Mouse (Mus musculus) cerebellum, postnatal 25 days (tissue): ENCODE results near the gene Pcdh10.

Experiments used
- DNase-seq, 2 experiments: peaks; one replicate each; pipeline ENCODE4 v3.0.0; 2021; ENCODE audit warnings: mixed read lengths in 2 of 2

Gene Pcdh10

DNA sequence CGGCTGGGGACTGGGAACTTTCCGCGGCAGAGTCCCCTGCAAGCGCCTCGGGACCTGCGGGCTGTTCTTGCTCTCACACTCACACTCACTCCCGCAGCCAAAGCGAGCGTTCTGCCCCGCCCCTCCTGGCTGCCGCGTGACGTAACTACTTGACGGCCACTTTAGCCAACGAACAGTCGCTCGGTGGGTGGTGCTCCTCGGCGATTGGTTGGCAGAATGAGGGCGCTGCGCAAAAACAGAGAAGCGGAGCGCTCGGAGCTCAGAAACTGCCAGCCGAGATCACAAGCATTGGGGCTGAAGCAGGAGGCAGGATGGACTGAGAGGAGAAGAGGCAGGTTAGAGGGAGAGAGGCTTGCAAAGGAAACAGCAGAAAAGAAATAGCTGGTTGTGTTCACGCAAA is at the start of gene Pcdh10:
Pcdh10 (plus strand) TSS at position 254 of the 400 bp plus-strand sequence.
- DNase-seq: peak; percentile 98 to 99

DNA sequence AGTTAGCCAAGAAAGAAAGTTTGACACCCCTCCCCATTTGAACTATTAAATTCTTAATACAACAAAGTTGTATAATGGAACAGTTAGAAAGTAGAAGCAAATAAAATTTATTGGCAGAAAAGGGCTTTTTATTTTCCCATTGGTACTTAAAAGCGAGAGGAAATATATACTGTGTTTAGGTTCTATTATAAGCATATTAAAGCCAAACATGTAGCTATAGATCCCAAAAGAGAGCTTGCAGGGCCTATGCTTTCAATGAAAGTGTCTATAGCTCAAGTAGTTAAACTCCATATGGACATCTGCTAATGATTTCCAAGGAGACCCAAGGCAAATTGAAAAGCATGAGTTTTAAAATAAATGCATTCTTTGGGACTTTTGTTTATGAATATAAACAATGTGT is 22.3 kb upstream of the Pcdh10 start:
- no peak for DNase-seq

DNA sequence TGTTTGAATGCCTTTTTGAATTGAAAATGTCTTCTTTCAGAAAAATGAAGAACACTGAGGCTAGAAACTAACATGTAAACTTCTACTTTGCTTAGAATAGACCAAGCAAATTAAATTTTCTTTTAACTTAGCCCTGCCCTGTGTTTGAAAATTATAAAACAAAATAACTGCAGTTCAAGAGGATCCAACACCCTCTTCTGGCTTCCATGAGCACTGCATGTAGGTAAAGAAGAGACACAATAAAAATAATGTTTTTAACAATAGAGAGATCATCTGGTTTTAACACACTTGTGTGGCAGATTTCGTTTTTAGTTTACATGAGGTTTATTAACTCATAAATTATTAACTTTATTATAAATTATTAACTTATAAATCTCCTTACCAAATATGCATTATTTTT is 9.2 kb upstream of the Pcdh10 start:
- no peak for DNase-seq

DNA sequence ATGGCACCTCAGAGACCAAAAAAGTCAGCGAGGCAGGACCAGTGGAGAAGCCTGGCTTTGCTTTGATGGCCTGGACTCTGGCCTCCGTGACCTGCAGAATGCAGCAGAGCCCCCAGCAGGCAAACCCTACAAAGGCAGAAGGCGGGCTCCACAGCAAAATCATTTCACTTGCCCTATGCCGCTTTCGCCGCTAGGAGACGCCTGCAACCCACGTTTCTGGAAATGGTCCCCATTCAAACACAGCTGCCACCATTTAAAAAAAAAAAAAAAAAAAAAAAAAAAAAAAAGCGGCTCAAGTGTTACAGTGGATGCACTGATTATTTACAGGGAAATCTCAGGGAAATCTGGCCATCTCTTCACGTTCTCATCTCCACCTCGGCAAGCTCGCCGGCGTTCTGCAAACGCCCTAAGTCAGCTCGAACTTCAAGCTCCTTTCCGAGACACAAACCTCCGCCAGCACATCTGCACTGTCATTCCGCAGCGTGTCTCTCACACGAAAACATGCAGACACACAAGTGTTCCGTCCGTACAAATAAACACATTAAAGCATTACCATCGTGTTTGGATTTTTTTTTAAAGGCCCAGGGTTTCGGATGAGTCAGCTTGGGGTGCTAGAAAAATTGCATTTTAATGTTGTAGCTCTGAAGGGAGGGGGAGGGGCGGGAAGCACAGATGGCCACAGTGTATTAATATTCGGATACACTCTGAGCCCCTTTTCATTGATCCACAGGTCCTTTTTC is 2.3 kb upstream of the Pcdh10 start:
- DNase-seq: peak; percentile 81 to 86

DNA sequence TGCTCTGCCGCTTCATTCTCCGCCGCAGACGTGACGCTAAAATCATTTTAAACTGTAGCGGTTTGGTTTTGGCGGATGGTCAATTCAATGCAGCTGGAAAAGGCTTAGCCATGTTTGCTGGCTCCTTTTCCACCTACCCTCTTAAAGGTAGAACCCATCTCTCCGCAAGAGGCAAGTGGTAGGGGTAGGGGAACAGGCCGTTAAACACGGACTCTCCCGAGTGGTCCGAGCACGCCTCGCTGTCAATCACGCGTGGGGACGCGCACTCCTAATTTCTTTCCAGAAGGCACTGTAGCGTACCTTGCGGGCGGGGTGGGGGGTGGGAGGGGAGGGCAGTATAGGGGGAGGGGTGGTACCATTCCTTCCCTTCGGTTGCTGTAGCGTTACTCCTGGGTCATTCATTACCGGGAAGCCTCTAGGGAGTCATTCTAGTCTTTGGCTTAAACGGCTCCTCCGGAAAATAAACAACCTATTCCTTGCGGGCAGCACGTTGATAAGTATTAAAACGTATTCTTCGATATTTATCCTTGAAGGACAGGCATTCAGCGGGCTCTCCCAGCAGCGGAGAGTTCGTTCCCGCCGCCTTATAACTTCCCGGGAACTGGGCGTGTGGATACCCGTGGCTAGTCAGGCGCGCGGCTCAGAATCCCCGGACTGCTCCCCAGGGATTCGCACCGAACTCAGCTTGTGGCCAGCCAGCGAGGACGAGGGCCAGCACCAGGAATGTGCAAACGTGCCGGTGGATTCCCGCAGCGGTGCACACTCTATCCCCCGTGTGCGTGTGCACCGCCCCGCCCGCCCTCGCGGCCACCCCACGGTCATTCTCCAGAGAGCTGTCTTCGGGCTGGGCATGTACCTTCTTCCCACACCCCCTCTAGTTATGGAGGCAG is 1.5 kb upstream of the Pcdh10 start:
- DNase-seq: peak; percentile 59 to 64

DNA sequence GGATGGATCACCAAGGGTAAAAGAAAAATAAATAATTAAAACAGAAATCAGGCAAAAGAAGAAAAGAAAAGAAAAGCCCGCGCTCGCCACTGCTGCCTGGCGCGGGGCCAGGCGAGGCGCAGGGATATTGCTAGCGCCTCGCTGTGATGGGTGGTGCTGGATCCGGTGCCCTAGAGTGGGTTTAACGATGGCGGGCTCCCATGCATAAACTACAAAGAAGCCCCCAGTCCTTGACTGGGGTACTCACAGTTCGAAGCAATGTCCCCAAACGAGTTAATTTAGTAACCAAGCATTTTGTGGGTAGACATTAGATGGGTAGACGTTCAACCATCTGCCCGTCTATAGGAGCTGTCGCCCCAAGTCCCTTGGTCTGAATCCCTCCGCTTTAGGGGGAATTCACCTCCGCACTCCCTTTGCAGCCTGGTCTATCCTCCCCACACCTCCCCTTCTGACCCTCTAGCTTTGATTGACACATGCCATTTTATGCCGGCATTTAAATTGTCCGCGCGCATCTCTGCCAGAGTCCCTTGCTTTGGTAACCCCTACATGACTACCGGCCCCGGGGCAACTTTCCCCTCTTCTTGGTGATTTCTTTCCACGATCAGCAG is 703 bp upstream of the Pcdh10 start:
- DNase-seq: peak; percentile 64 to 68

DNA sequence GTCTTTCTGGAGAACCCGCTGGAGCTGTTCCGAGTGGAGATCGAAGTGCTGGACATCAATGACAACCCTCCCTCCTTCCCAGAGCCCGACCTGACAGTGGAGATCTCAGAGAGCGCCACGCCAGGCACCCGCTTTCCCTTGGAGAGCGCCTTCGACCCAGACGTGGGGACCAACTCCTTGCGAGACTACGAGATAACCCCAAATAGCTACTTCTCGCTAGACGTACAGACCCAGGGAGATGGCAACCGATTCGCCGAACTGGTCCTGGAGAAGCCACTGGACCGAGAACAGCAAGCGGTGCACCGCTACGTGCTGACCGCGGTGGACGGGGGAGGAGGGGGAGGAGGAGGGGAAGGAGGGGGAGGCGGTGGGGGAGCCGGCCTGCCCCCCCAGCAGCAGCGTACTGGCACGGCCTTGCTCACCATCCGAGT is 1.4 kb downstream of the Pcdh10 start:
- peak; percentile 42 to 46 for DNase-seq

DNA sequence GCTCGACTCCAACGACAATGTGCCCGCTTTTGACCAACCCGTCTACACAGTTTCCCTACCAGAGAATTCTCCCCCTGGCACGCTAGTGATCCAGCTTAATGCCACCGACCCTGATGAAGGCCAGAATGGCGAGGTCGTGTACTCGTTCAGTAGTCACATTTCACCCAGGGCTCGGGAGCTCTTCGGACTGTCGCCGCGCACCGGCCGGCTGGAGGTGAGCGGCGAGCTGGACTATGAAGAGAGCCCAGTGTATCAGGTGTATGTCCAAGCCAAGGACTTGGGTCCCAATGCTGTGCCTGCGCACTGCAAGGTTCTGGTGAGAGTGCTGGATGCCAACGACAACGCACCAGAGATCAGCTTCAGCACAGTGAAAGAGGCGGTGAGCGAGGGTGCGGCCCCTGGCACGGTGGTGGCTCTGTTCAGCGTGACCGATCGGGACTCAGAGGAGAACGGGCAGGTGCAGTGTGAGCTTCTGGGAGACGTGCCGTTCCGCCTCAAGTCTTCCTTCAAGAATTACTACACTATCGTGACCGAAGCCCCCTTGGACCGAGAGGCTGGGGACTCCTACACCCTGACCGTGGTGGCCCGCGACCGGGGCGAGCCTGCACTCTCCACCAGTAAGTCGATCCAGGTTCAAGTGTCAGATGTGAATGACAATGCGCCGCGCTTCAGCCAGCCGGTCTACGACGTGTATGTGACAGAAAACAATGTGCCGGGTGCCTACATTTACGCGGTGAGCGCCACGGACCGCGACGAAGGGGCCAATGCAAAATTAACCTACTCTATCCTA is 2.0 kb downstream of the Pcdh10 start:
- peak; percentile 49 to 52 for DNase-seq

DNA sequence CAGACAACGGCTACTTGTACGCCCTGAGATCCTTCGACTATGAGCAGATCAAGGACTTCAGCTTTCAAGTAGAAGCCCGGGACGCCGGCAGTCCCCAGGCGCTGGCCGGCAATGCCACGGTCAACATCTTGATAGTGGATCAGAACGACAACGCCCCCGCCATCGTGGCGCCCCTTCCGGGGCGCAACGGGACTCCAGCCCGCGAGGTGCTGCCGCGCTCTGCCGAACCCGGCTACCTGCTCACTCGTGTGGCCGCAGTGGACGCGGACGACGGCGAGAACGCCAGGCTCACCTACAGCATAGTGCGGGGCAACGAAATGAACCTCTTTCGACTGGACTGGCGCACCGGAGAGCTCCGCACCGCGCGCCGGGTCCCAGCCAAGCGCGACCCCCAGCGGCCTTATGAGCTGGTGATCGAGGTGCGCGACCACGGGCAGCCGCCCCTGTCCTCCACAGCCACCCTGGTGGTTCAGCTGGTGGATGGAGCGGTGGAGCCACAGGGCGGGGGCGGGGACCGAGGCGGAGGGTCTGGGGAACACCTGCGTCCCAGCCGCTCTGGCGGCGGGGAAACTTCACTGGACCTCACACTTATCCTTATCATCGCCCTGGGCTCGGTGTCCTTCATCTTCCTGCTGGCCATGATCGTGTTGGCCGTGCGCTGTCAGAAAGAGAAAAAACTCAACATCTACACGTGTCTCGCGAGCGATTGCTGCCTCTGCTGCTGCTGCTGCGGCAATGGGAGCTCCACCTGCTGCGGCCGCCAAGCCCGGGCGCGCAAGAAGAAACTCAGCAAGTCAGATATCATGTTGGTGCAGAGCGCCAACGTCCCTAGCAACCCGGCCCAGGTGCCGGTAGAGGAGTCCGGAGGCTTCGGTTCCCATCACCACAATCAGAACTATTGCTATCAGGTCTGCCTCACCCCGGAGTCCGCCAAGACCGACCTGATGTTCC is 2.9 kb downstream of the Pcdh10 start:
- DNase-seq: peak; percentile 41

DNA sequence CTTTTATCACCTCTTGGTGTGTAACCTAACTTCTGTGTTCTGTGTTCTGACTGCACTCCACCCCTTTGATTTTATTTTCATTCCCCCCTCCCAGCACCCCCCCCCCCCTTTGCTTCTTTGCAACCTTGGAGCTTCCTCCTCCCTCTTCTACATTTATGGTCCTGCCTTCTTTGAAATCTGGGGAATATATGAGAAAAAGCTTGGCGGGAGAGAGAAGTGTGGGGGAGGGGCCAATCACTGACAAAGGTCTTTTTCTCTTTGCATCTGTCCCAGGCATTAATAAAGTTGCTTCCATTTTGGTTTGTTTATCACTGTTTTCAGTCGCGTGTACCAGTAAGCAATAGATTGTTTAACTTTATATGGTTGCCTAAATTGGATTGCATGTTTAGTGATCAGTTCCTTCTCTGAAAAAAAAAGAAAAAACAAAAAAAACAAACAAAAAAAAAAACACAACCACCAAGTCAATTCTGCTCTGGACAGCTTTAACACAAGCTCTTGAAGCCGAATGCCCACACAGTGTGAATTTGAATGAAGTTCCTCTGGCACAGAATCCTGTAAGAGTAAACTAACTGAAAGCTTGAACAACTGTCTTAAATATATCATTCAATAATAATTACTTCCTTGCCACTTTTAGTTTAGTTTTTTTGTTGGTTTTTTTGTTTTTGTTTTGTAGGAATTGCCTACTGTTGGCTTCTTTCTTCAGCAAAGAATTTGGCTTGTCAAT is 4.0 kb downstream of the Pcdh10 start:
- DNase-seq: peak in 1 of 2 experiments; percentile 10

DNA sequence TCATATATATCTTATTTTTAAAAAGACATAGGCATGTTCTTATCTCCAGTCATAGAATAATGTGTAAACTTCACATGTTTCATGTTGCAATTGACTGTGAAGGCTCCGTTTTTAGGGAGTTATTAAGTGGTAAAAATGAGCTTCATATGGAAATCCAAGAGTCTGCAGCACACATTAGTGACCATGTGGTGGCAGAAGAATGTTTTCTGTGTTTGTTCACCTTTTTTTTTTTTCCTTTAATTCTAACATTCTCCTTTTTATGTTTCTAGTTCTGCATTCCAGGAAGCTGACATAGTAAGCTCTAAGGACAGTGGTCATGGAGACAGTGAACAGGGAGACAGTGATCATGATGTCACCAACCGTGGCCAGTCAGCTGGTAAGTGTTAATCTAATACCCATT is 5.6 kb downstream of the Pcdh10 start:
- no peak for DNase-seq

DNA sequence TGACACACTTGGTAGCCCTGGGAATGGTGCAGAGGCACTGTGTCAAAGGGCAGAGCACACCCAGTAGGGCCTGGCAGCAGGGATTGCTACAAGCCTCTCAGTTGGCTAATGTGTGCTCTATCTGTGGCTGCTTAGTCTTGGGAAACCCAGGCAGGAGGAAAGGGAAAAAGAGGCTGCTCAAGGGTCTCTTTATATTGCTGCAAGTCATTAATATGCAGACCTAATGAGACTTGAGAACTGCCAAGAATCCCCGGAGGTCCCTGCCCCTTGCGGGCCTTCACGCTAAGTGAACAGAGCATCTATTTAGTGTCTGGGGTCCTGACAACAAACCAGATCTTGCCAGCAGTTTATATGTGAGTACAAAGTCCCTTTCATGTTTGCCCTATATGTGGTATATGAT is 6.8 kb downstream of the Pcdh10 start:
- no peak for DNase-seq

DNA sequence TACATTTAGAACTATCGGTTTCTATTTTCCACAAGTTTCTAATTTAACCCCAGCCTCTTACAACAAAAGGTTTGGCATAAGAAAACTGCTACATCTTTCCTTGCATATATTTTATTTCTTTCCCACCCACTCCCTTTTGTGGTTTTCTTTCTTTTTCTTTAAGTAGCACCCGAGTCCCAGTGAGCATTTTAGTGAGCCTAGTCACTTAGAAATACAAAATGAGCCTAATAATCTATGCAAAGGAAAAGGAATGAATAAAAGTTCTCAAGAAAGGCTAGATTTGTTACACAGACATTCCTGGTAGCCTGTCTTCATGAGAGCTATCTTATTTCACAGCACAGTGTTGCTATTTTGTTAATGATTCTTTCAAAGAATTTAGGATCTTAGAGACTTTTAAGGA is 7.3 kb downstream of the Pcdh10 start:
- no peak for DNase-seq

DNA sequence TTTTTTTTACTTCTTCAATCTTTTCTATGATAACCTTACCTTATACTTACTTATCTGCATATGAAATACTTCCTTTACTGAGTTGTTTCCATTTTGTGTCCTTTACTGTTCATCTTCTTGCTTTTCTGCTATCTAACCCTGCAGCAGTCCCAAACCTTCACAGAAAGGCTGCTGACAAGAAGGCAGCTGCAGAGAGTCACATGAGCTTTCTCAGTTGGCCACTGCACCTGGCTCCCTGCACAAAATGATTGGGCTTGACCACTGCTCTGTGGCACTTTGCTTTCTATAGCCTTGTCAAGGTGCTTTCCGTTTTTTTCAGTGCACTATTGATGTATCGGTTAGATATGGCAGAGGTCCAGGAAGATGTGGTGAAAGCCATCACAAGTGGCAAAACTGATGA is 8.3 kb downstream of the Pcdh10 start:
- no peak for DNase-seq

DNA sequence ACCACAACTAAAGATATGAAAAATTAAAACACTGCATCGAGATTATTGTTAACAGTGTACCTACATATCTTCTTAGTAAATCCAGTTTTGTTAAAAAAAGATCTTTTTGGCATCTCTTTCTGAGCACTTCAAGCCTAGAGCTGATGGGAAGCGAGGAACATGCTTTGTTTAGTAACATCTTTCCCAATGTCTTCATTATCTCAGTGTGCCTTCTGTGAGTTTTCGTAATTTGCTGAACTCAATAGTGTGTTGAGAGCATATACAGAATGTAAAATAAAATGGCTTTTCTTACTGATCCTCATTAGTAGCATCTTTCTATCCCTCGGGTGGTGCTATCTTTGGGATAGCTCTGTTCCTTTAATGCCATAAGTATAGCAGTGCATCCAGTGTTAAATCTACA is 18.9 kb downstream of the Pcdh10 start:
- DNase-seq: no peak

DNA sequence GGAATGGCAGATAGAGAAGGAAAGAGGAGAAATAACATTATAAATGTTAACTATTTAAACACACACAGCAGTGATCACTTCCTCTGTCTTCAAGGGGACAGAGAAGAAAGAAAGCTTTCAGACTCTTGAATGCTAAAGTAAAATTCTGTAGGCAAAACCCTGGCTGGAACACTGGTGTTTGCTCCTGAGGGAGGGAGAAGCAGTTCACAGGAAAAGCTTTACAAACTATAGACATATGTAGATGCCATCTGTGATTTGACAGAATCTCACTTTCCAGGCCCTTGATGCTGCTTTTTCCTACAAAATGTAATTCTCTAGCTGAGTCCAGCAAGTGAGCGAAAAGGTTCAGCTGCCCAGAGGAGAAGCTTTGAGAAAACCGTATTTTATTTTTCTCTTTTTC is 25.0 kb downstream of the Pcdh10 start:
- DNase-seq: no peak

DNA sequence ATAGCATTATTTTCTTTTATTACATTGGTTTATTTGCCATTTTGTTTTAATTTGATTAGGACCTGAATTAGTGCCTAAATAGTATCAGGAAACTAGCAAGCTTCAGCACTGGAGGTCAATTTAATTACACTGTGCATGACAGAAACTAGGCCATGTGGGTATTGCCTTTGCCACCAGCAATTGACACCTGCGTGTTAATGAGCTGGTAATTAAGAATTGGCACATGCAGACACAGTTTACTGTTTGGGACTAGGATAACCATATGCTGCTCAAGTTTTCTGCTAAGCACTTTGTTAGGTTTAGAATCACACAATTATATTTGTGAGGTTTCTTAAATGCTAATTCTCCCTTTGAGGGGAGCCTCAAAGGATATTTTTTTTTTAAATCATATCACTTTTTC is 53.5 kb downstream of the Pcdh10 start:
- no peak for DNase-seq

DNA sequence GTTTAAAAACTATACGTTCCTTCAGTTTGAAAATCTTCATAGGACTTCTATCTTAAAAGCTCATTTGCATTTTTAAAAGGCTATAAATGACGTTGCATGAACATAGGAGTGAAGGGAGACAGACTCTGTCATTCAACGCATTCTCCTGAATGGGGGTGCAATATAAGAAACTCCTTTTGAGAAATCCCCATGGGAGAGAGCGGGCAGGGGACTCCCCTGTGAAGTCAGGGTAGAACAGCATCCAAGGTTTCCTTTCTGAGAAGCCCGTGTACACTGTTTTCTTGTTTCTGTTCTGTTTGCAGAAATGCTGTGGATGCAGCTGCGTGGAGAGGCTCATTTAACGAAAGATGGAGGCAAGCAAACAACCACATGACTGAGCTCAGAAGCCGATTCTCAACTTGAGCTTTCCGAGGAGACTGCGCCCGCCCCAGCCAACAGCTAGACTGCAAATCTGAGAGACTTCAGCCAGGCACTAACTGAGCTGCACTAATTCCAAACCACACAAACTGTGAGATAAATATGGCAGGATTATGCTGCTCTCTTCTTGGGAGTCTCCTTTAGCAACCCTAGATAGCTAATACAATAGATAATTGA is 54.1 kb downstream of the Pcdh10 start:
- no peak for DNase-seq
